In the genomic region with DNA sequence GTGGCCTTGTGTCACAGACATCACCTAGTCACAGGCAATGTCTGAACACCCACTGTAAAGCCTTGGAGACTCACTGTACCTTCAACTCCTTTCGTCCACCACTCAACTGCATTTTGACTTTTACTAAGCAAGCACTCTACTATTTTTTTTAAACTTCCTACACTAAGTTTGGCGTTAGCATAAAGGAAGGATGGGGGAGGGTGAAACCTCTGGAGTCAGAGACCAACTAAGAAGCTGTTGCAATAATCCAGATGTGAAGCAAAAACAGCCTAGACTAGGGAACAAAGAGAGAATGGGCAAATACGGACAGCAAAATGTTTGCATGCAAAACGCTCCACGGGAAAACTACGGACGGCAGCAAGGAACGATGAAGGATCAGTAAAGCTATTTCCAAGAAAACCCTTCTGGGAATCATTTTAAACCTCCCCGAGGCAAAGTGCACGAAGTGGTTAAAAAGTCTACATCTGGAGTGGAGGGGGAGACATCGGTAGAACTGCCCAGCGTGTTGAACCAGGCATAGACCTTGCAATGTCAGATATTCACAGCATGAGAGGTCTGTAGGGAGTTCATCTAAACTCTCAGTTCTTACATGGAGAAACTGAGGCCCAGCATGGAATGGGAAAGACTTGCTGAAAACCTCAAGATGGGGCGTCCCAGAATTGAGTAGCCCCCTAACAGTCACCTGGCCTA, we compare ENCODE assay signal across 8 mouse cellular contexts. TPM values are rescaled to one million over a fixed set of nuclear protein-coding genes. Genes with fewer than 3 reads are reported as not detected.
A peak's percentile ranks its signal among the peaks of the same experiment; 100 is the strongest.
DNase-seq lines count a peak whose midpoint lies in the region; ATAC-seq and TF ChIP-seq lines count a peak whose summit lies in the region.

No protein-coding gene starts in this region.

- no peak for TF ChIP-seq POLR2A in lung, adult 2 months (IDR thresholded peaks at IDR 0.05; ENCODE audit: borderline replicate concordance, extremely low read depth, low read depth, low read length)

- H3K27ac ChIP-seq in hindbrain, postnatal 0 days: peak overlapping the region; percentile 69; the same call in 1 of the 2 replicates
- H3K27ac ChIP-seq in midbrain, postnatal 0 days (ENCODE audit: low read depth, low read length): peak overlapping the region; percentile 62; the same call in 1 of the 2 replicates

- no peaks in the 10 kb centered on the region for H3K27me3 ChIP-seq in hindbrain, postnatal 0 days (ENCODE audit: insufficient read depth, low read length)
- no peaks in the 10 kb centered on the region for H3K27me3 ChIP-seq in midbrain, postnatal 0 days (ENCODE audit: insufficient read depth, low read length)

- peak overlapping the region; percentile 96 for H3K4me2 ChIP-seq in hindbrain, postnatal 0 days (ENCODE audit: low read depth, low read length)
- peak overlapping the region; percentile 92 for H3K4me2 ChIP-seq in midbrain, postnatal 0 days (ENCODE audit: low read depth, low read length, poor library complexity, severe bottlenecking)

- H3K4me3 ChIP-seq in lung, adult 2 months (replicated peaks; ENCODE audit: extremely low read depth, low read depth, low read length): peak overlapping the region; percentile 86
- peak overlapping the region; percentile 97 for H3K4me3 ChIP-seq in hindbrain, postnatal 0 days (ENCODE audit: low read length)
- peak overlapping the region; percentile 96 for H3K4me3 ChIP-seq in midbrain, postnatal 0 days (ENCODE audit: low read depth, low read length)

- ATAC-seq in common myeloid progenitor, adult 5-6 weeks (replicated peaks; ENCODE audit: low read depth, poor library complexity, severe bottlenecking): 0 out of 2 replicates have a peak, but pooled peaks have one; percentile 9
- no peak for ATAC-seq in hindbrain, postnatal 0 days
- ATAC-seq in midbrain, postnatal 0 days (ENCODE audit: low FRiP score): no peak

- peaks cover 23% of the 10 kb centered on the region for H3K4me1 ChIP-seq in lung, adult 2 months (ENCODE audit: control insufficient read depth, insufficient read depth, low read length)
- H3K4me1 ChIP-seq in hindbrain, postnatal 0 days (ENCODE audit: insufficient read depth, low read length): peaks cover 11% of the 10 kb centered on the region; the same call in 1 of the 2 replicates
- H3K4me1 ChIP-seq in midbrain, postnatal 0 days (ENCODE audit: insufficient read depth, low read length): peaks cover 15% of the 10 kb centered on the region; the same call in 1 of the 2 replicates

- peak overlapping the region; percentile 94 for H3K9ac ChIP-seq in hindbrain, postnatal 0 days (replicated peaks; ENCODE audit: low read length)
- H3K9ac ChIP-seq in midbrain, postnatal 0 days (replicated peaks; ENCODE audit: low read length, poor library complexity, severe bottlenecking): peak overlapping the region; percentile 93

- TF ChIP-seq CTCF in lung, adult 2 months (IDR thresholded peaks at IDR 0.05; ENCODE audit: insufficient read depth, low read length): no peak
- no peak for TF ChIP-seq CTCF in hindbrain, postnatal 0 days (IDR thresholded peaks at IDR 0.05; ENCODE audit: low read depth)
- TF ChIP-seq CTCF in midbrain, postnatal 0 days (IDR thresholded peaks at IDR 0.05): no peak

- DNase-seq in lung, adult 2 months: no peak
- DNase-seq in lung, postnatal 14 days: no peak
- no peak for DNase-seq in hindbrain, postnatal 0 days (ENCODE audit: low spot score)
- DNase-seq in midbrain, postnatal 0 days (ENCODE audit: low spot score): no peak
- no peak for DNase-seq in cerebellum, postnatal 4 days (ENCODE audit: low spot score in 2 of 2)
- no peak for DNase-seq in adrenal gland, postnatal 14 days
- no peak for DNase-seq in frontal cortex, adult 2 months (ENCODE audit: extremely low spot score in 1 of 2, low spot score in 1 of 2)

- 3% methylated on average over 13 of the region's 13 CpGs for WGBS in lung, adult 2 months
- WGBS in hindbrain, postnatal 0 days: 7% methylated on average over 13 of the region's 13 CpGs
- 9% methylated on average over 13 of the region's 13 CpGs for WGBS in midbrain, postnatal 0 days

- H3K36me3 ChIP-seq in hindbrain, postnatal 0 days (ENCODE audit: insufficient read depth, low read length): peaks cover 4% of the 10 kb centered on the region; the same call in 1 of the 2 replicates
- H3K36me3 ChIP-seq in midbrain, postnatal 0 days (ENCODE audit: insufficient read depth, low read length): peaks cover 10% of the 10 kb centered on the region; the same call in 1 of the 2 replicates

- H3K9me3 ChIP-seq in hindbrain, postnatal 0 days (ENCODE audit: low read length): no peaks in the 10 kb centered on the region
- no peaks in the 10 kb centered on the region for H3K9me3 ChIP-seq in midbrain, postnatal 0 days (ENCODE audit: low read length)

RNA-seq across cellular contexts. Expression of a gene that starts 0.9 kb away (rescaled TPM):
- 13.4 and 16.4 TPM in 2 replicates for polyA plus RNA-seq in lung, adult 2 months (2012; rRNA removed)
- 10.3 and 11.8 TPM in 2 replicates for total RNA-seq in common myeloid progenitor, adult 5-6 weeks (2017)
- 20.6 and 32.9 TPM in 2 replicates for total RNA-seq in hindbrain, postnatal 0 days (2014; rRNA removed)
- polyA plus RNA-seq in hindbrain, postnatal 0 days (2015; fragmentation: Nextera tagmentation; extraction: Ambion mirVana): 2.8 and 3.1 TPM in 2 replicates
- 24.9 and 25.3 TPM in 2 replicates for total RNA-seq in midbrain, postnatal 0 days (2014; rRNA removed)
- 3.1 and 3.8 TPM in 2 replicates for polyA plus RNA-seq in midbrain, postnatal 0 days (2015; fragmentation: Nextera tagmentation; extraction: Ambion mirVana)
- total RNA-seq in adrenal gland, postnatal 14 days (2021): 12.7 and 15.1 TPM in 2 replicates
- 16.0 and 17.5 TPM in 2 replicates for polyA plus RNA-seq in frontal cortex, adult 2 months (2012; rRNA removed)

RNA-seq across cellular contexts. Expression of a gene that starts 38.1 kb away (rescaled TPM):
- polyA plus RNA-seq in lung, adult 2 months (2012; rRNA removed): 6.8 and 9.9 TPM in 2 replicates
- total RNA-seq in common myeloid progenitor, adult 5-6 weeks (2017): 9.0 and 18.2 TPM in 2 replicates
- 19.3 and 23.0 TPM in 2 replicates for total RNA-seq in hindbrain, postnatal 0 days (2014; rRNA removed)
- polyA plus RNA-seq in hindbrain, postnatal 0 days (2015; fragmentation: Nextera tagmentation; extraction: Ambion mirVana): 19.6 and 20.5 TPM in 2 replicates
- 37.4 and 39.6 TPM in 2 replicates for total RNA-seq in midbrain, postnatal 0 days (2014; rRNA removed)
- polyA plus RNA-seq in midbrain, postnatal 0 days (2015; fragmentation: Nextera tagmentation; extraction: Ambion mirVana): 19.8 and 21.2 TPM in 2 replicates
- total RNA-seq in adrenal gland, postnatal 14 days (2021): 22.1 and 22.2 TPM in 2 replicates
- polyA plus RNA-seq in frontal cortex, adult 2 months (2012; rRNA removed): 22.9 and 23.5 TPM in 2 replicates

RNA-seq across cellular contexts. Expression of a gene that starts 58.9 kb away (rescaled TPM):
- polyA plus RNA-seq in lung, adult 2 months (2012; rRNA removed): 4.7 and 5.9 TPM in 2 replicates
- 2.0 and 2.3 TPM in 2 replicates for total RNA-seq in common myeloid progenitor, adult 5-6 weeks (2017)
- 69.9 and 75.5 TPM in 2 replicates for total RNA-seq in hindbrain, postnatal 0 days (2014; rRNA removed)
- polyA plus RNA-seq in hindbrain, postnatal 0 days (2015; fragmentation: Nextera tagmentation; extraction: Ambion mirVana): 18.8 and 20.7 TPM in 2 replicates
- 74.6 and 88.7 TPM in 2 replicates for total RNA-seq in midbrain, postnatal 0 days (2014; rRNA removed)
- 26.2 and 26.4 TPM in 2 replicates for polyA plus RNA-seq in midbrain, postnatal 0 days (2015; fragmentation: Nextera tagmentation; extraction: Ambion mirVana)
- total RNA-seq in adrenal gland, postnatal 14 days (2021): 3.7 and 5.2 TPM in 2 replicates
- 55.7 and 63.9 TPM in 2 replicates for polyA plus RNA-seq in frontal cortex, adult 2 months (2012; rRNA removed)

Comparison
In these comparisons a context has a peak if more than half of its experiments do, and no peak if none do; other contexts are left out.
1. RNA of a gene that starts 58.9 kb away (total RNA-seq): 74.6 to 88.7 TPM in midbrain, postnatal 0 days and 69.9 to 75.5 TPM in hindbrain, postnatal 0 days; 3.7 to 5.2 TPM in adrenal gland, postnatal 14 days and 2.0 to 2.3 TPM in common myeloid progenitor, adult 5-6 weeks; every median in the first group is over 10 times any median in the second.
2. Peak in every context shown above with its lines, with median percentiles within 50 percentile points of each other: H3K4me3 ChIP-seq.